Mouse (Mus musculus) bone marrow macrophage, adult 2 months (primary cell): Measurements from ENCODE around the gene Rad54l2.

ENCODE experiments used
- CTCF ChIP-seq: IDR thresholded peaks from 2 replicates; pipeline ENCODE4 v1.5.1; 2012; ENCODE audit warnings: low read depth, mild to moderate bottlenecking, low read length, moderate library complexity
- POLR2A ChIP-seq: IDR thresholded peaks from 2 replicates; pipeline ENCODE4 v1.6.1; 2012; ENCODE audit warnings: mild to moderate bottlenecking, low read depth, low read length, borderline replicate concordance

GRCm38 (mm10) chr9:106676571-106676970 is 112.4 kb downstream of the Rad54l2 start:
- TF ChIP-seq POLR2A (no peak), CTCF (no peak)
